Mouse (Mus musculus): ENCODE data around the gene Mrpl54.

Gene Mrpl54

DNA sequence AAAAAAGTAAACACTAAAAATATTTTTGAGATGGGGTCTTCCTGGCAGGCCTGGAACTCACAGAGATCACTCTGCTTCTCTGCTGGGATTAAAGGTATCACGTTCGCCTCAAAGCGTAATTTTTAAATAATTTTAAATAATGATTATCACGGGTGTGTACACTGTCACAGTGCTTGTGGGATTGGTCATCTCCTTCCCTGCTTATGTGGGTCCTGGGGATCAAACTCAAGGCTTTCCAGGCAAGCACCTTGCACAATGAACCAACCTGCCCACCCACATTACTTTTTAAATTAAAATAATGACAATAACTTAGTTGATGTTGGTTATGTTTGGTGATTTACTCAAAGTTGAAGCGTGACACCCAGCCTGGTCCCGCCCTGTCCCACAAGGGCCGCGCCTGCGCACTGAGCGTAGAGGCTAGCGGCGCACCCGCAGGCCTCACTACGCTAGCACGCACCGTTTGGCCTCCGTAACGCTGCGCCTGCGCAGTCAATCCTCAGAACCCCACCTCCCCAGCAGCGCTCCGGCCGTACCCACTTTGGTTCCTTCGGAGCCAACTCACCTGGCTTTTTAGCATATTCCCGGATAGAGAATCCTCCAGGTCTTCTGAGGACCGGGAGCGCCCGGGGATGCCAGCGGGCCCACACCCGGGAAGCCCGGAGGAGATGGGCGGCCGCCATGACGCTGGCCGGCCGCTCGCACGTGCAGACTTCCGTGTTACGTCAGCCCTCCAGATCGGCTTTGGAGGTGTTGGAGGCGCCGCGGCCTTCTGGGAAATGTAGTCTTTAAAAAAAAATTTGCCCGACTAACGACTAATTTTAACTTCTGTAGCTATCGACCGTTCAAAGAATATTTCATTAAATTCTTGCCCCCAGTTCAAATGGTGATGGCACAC, at the start of gene Mrpl54, which contains the start of gene Apba3:
Mrpl54 (minus strand) TSS at position 724 of the 895 bp plus-strand sequence.
Apba3 (plus strand) TSS at position 750 of the 895 bp plus-strand sequence.
- peak; percentile 96 for DNase-seq (ENCODE audit: low read depth, low spot score)

DNA sequence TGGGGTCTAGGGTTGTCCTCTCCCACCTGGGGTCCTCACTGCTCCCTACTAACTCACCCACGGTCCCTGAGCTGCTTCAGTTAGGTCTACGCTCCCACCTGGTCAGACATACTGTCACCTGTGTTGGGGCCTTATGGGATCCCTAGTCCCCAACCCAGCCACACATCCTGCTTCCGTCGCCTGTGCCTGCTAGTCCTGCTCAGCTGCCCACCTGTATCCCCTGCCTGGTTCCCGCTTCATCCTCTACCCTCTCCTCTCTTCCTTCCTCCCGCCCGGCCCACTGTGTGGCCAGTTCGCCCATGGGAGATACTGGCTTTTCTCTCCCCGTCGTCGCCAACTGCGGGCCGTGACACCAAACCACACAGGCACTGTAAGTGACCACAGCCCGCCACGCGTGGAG, 48.9 kb upstream of the Mrpl54 start:
- no peak for DNase-seq (ENCODE audit: low read depth, low spot score)

DNA sequence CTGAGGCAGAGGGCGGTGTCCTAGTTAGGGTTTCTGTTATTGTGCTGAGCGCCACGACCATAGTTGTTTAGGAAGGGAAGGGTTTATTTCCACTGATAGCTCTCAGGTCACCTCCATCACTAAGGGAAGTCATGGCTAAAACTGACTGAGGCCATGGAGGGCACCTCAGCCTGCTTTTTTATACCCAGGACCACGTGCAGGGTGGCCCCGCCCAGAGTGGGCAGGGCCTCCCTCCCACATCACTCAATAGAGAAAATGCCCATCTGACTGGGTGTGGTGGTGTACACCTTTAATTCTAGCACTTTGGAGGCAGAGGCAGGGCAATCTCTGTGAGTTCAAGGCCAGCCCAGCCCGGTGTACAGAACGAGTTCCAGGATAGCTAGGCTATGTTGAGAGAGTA, 47.5 kb upstream of the Mrpl54 start:
- no peak for DNase-seq (ENCODE audit: low read depth, low spot score)

DNA sequence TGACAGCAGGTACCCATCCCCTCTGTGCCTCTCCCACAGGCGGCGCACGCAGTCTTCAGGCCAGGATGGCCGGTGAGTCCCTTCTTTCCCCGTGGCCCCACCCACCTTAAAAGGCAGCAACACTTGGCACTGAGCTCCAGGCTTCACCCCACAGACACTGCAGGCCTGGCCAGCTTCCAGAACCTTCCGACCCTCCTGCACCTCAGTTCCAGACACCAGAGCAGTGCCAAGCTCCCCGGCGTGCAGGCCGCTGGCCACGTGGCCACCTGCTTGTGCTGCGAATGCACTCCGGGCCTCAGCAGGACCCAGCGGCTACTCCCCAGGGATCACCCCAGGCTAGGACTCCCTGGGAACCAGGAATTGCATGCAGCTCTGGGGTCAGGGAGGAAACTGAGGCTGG, 46.8 kb upstream of the Mrpl54 start:
- DNase-seq (ENCODE audit: low read depth, low spot score) = no peak

DNA sequence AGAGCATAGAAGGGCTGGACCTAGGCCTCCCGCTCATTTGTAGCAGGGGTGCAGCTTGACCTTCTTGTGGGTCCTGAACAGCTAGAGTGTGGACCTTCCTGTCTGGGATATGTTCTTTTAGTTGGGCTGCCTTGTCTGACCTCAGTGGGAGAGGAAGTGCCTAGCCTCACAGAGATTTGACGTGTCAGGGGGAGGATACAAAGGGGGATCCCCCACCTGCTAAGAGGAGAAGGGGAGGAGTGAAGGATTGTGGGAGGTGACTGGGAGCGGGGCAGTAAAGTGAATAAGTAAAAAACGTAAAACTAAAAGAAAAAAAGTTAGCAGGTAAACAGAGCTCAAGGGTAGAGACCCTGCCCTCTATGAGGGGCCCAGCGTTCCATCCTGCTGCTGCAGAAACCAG, 42.8 kb upstream of the Mrpl54 start:
- DNase-seq (ENCODE audit: low read depth, low spot score) = no peak

DNA sequence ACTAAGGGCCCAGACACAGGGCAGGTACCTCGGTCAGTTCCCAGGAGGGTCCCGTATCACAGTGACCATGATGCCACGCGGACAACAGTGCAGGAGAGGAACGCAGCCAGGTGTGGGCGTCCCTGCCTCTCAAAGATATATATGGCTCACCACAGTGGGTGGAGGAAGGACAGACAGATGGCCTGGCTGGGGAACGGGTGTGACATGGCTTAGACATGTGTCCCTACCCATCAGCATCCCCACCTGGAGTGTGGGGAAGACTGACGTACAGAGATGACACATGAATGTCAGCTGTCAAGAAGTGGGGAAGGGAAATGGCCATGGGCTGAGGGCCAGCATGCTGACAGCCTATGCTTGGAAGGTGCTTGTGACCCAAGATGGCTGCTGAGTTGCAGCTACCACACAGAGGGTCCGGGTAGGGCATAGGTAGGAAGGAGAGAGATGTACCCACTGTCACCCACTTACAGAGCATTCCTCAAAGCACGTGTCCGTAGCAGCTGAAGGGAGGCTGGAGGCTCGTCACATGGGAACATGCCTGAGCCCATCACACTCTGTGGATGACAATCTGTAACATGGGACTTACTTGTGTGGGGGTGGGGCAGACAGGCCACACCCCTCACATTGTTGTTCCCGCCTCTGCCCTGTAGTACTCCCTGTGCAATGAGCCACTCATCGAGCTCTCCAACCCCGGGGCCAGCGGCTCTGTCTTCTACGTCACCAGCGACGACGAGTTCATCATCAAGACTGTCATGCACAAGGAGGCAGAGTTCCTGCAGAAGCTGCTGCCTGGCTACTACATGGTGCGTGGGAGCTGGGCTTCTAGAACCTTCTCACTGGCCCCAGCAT, 40.3 kb upstream of the Mrpl54 start:
- DNase-seq (ENCODE audit: low read depth, low spot score) = no peak

DNA sequence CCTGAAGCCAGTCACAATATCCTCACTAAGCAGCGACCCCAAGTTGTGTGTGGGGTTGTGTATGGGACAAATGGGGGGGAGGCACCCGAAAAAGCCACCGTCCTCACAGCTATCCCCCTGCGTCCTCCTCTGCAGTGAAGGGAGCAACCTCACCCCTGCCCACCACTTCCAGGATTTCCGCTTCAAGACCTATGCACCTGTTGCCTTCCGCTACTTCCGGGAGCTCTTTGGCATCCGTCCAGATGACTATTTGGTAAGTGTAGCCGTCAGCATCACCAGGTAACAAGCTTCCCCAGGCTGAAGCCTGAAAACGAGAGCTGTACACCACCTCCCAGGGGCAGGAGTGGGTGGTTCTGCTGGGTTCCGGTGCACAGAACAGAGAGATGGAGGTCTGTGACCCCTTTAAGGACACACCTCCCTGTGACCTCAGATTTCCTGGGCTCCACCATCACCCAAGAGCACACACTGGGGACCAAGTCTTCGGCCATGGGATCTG, 39.5 kb upstream of the Mrpl54 start:
- no peak for DNase-seq (ENCODE audit: low read depth, low spot score)

DNA sequence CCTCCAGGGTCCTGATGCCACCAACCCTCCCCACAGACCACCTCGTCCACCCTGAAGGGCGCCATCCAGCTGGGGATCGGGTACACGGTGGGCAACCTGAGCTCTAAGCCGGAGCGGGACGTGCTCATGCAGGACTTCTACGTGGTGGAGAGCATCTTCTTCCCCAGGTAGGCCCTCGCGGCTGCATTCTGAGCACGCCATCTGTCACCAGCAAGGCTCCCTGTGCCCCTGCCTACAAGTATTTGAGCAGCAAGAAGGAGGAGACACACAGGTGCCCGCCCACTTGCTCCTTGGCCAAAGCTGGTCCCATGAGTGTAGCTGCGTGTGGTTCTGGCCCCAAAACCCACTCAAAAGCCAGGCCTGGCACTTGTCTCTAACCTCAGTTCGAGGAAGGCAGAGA, 38.9 kb upstream of the Mrpl54 start:
- no peak for DNase-seq (ENCODE audit: low read depth, low spot score)

DNA sequence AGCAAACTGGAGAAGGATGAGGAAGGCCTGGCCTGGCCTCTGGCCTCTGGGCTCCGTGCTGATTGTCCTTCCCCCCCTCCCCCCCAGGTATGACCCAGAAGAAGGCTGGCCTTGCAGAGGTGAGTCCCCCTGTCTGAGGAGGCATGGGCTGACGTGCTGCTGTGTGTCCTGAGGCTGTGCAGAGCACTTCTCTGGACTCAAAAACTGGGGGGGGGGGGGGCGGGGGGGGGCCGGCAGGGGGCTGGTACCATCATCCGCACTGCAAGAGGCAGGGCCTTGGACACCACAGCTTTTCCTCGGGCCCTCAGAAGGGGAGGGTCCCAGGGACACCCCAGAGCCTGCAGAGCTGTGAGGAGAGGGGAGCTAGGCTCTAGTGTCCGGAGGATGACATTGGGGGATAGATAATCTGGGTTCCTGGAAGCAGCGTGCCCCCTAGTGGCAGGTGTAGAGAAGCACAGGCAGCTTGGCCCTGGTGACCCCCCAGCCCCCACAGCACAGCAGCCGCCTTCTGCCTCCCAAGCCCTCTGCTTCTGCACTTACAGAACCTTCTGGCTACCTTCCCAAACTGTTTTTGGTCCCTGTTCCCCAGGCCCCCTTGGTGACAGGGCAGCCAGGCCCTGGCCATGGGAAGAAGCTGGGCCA, 38.0 kb upstream of the Mrpl54 start:
- DNase-seq (ENCODE audit: low read depth, low spot score) = peak; percentile 69

DNA sequence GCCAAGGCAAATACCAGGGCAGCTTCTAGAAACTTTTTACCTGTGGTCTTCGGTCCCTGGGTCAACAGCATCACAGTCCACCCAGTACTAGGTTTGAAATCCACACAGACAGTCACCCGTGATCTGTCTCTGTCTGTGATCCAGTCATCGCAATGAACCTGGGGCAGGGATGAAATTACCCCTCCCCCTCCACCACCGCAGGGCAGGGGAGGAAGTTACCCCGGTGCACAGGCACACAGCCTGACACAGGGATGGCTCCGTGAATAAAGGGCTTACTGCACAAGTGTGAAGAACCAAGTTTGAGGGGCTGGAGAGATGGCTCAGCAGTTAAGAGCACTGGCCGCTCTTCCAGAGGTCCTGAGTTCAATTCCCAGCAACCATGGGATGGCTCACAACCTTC, 37.0 kb upstream of the Mrpl54 start:
- no peak for DNase-seq (ENCODE audit: low read depth, low spot score)

DNA sequence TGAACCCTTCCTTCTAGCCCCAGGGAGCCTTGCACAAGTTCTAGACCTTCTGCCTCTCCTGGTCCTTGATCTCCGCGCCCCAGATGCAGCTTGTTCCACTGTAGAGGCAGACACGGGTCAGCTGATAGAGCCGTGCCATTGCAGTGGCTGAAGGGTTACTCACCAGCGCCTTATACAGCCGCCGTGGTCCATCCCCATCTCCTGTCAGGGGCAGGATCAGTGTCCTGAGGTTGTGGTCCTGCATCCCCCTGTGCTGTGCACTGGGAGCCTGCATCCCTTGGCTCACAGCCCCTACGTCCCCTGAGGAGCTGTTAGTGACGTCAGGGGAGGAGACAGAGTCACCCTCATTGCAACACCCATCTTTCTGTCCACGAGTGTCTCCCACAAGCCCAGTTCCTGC, 36.5 kb upstream of the Mrpl54 start:
- no peak for DNase-seq (ENCODE audit: low read depth, low spot score)

DNA sequence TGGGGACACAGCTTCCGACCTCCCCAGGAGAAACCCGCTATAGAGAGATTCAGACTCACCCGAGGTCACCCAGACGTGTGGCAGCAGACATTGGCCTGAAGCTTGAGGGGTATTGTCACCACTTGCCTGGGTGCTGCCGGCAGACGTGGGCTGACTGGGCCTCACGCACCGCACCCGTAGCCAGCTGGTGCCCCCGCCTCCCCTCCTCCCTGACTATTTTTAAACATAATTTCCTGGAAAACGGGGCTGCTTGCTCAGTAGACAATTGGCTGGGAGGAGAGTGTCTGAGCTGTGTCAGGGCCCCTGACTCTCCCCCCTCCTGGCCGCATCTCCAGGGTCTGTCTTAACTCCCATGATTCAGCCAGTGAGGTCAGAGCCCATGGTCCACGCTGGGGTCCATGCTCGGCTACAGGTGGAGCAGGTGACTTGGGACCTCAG, 36.1 kb upstream of the Mrpl54 start:
- DNase-seq (ENCODE audit: low read depth, low spot score) = no peak

DNA sequence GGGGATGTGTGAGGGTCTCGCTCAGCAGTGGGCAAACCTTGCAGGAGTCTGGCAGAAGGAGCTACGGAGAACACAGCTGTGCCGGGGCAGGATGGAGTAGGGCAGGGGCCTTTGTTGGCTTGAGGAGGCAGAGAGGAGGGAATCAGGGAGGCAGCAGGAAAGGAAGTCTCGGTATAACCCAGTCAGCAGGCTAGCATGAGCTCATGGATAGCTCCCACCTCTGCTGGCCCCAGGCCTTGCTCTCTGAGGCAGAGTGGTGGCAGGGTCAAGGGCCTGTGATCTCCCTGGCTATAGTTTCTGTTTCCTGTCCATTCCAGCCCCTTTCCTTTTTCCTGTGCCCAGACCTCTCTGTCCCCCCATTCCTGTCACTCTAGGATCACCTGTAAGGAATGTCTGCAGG, 35.6 kb upstream of the Mrpl54 start:
- no peak for DNase-seq (ENCODE audit: low read depth, low spot score)

DNA sequence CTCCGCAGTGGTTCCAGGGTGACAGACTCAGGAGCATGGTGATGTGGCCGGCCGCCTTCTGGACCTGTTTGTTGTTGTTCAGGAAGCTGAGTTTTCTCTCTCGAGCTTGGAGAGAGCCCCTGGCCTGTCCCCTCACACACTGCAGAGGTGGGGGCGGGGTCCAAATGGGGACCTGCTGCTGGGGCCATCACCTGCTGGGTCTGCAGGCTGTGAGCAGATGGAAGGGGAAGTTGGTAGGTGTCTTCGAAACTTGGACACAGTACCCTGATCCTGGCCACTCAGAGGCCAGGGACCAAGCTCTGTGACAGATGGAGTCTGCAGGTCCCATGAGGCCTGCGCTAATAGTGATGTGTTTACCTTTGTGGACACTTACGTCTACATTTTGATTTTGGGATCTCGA, 34.6 kb upstream of the Mrpl54 start:
- DNase-seq (ENCODE audit: low read depth, low spot score) = no peak

DNA sequence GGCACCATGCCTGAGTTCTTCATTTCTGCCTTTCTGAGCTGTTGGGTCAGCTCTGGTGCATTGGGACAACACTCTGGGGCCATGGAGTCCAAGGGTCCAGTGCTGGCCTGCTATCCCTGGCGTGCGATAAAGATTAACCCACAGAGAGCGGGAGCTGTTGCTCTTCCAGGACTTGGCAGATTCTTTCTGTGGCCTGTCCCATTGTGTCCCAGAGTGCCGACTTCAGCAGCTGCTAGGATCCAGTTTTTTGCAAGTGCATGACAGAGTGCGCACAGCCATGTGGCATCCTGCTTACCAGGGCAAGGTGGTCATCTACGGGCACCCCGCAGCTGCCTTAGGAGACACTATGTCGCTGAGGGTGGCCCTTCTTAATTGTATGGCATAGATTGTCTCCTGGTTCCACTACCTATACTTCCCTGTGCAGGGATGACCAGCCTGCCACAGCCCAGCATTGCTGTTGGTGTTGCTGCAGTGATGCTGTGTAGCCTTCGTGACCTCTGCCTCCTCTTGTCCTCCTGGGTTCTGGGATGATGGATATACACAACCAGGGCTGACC, 33.7 kb upstream of the Mrpl54 start:
- no peak for DNase-seq (ENCODE audit: low read depth, low spot score)

DNA sequence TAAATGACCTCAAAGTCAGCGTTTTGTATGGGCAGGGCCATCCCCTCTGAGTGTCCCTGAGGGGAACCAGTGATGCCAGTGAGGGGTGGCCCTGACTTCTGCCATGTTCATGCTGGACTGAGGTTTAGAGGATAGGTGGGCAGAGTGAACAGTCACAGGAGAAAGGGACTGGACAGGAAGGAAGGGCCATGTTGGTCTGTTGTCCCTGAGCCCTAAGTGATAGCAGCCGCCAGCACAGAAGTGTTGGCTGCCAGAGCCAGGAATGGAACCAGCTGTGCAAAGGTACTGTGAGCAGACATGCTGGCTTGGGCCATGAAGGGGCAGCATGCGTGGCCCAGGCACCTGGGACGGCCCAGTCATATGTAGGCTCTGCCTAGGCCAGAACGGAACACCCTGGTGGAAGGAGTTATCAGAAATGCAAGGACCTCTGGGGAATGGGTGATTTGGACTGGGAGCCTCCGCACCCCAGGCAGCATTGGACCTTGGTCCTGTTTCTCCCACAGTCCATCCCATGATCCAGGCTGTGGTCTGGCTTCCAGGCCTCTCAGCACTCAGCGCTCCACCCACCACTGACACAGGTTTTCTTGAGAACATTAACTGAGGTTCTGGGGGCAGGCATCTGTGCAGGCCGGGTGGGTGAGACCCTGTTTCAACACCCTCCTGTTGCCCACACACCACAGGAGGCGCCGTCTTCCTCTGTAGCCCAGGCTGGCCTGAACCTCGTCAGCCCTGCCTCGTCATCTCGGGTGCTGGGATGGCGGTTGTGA, 33.0 kb upstream of the Mrpl54 start:
- DNase-seq (ENCODE audit: low read depth, low spot score) = no peak

DNA sequence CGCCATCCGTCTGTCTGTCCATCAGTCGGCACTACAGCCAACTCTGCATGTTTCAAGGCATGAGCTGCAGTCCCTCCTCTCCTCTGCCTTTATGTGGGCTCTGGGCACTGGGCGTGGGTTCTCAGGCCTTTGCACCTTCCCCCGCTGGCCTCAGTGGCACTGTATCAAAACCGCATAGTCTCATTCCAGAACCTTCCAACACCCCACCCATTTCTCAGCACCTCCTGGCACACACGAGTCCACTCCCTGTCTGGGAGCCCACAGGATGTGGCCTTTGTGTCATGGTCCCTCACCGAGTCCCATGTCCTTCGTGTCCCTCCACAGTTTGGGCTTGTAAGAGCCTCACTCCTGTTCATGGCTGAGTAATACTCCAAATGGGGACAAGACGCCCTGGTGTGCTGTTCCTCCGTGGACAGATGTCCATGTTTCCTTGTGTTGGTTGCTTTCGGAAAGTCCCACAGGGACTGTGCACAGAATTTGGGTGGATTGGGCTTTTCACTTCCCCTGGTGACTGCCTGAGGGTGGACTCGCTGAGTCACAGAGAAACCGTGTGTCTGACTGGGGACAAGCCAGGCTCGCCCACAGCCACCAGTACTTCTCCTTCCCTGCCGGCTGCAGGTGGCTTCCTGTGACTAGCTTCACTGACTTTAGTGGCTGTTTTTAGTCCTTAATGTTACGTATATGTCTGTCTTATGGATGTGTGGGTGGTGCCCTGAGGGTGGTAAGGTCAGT, 31.8 kb upstream of the Mrpl54 start:
- no peak for DNase-seq (ENCODE audit: low read depth, low spot score)

DNA sequence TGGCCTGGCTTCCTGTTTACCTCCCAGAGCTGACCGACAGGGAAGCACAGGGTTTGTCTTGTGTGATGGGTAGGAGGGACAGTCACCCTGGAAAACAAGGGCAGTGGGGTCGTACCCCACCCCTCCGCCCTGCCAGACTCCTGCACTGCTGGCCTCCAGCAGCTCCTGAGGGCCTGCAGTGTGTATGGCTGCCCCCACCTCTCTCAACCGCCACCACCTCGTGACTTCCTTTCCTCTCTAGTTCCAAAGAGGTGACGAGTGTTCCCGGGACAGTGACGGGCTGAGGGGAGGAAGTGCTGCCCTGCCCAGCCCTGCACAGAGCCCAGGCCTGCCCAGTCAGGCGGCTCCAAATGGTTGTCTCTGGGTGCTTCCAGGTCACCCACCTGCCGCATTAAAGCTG, 31.1 kb upstream of the Mrpl54 start:
- no peak for DNase-seq (ENCODE audit: low read depth, low spot score)

DNA sequence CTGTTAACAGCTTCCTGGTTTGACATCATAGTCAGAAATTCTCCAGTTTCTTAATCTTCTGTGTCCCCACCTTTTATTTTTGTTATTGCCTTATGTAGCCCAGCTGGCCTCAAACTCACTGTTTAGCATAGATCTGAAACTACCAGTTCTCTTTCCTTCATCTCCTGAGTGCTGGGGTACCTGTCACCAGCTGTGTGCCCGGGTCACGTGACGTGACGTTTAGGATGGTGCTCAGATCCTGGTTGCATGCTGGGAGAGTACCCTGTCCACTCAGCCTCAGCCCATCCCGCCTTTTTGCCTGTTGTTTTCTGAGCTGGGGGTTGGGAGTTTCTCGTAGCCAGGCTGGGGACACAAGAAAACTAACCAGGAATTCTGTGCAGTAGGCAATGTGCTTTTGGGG, 30.5 kb upstream of the Mrpl54 start:
- no peak for DNase-seq (ENCODE audit: low read depth, low spot score)

DNA sequence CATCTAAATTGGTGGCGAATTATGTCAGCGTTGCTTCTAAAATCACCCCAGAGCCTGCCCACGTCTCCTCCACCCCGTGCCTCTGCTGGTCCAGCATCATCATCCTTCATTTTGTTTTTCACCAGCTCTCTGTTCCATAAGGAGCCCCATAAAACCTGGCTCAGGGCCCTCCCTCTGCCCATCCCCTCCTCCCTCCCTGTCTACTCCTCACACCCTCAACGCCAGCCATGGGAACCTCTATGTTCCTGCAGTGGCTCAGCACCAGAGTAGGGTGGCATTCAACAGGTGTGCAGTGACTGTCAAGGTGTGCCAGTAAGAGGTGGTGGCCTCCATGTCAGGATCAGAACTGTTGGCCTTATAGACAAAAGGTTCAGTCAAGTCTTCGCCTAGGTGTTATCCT, 28.5 kb upstream of the Mrpl54 start:
- no peak for DNase-seq (ENCODE audit: low read depth, low spot score)

Measured in ES-CJ7 (cell line).